Mouse (Mus musculus): ENCODE data around the gene D7Ertd443e. TPM values are rescaled to one million over a fixed set of nuclear protein-coding genes. Genes with fewer than 3 reads are reported as not detected.

D7Ertd443e gene
- polyA plus RNA-seq, 1 experiment from 2014 or later = 0.35 TPM

- Histone ChIP-seq H3K9me3 (no peaks in the 10 kb centered on the region), H3K9ac (peak overlapping the region; percentile 67), H3K4me1 (replicated peaks) (peaks cover 25% of the 10 kb centered on the region), H3K27me3 (peaks cover 7% of the 10 kb centered on the region; the same call in 1 of the 2 replicates), H3K4me2 (peak overlapping the region; percentile 99), H3K4me3 (peak overlapping the region; percentile 75), H3K27ac (replicated peaks) (peak overlapping the region; percentile 76), H3K36me3 (no peaks in the 10 kb centered on the region)
- peak; percentile 13; the same call in 1 of the 2 replicates for ATAC-seq (ENCODE audit: low FRiP score, low read depth)
- WGBS = 0% methylated on average over 13 of the region's 14 CpGs
These were observed 161.1 kb downstream of the D7Ertd443e start for GRCm38 (mm10) chr7:134224421-134224740.

DNA sequence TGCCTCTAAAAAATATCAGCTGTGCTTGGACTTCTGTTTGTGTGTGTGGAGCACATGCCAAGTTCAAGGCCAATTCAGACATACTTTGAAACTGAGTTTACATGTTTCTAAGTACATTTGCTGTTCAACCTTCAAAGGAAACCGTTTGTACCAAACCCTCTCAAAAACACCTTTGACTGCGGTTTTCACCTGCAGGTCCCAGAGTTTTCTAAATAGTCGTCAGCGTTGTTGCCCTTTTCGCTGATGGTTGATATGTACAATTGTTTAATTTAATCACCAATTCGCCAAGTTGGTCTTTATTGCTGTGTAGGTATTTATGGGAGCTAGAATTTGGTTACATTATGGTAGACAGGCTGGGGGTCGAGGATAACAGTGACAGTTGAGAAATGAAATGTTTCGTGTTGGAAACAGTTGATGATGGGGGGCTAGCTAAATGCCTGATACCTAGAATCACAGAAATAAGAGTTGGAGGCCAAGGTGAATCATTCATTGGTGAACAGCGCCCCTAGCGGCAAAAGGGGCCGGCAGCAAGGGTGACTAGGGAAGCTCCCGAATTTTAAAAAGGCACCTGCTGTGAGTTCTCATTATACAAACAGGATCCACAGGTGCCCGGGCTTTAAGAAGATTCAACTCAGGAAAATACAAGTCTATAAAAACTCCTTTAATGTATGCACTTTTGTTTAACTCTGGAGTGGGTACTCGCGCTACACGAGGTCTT is 161.9 kb downstream of the D7Ertd443e start:
- Histone ChIP-seq H3K27me3 (peaks cover 7% of the 10 kb centered on the region; the same call in 1 of the 2 replicates), H3K9me3 (no peaks in the 10 kb centered on the region), H3K27ac (replicated peaks) (no peak overlapping the region; the same call in 1 of the 2 replicates), H3K4me2 (peak overlapping the region; percentile 99), H3K4me3 (peak overlapping the region; percentile 75), H3K9ac (no peak overlapping the region), H3K4me1 (replicated peaks) (peaks cover 25% of the 10 kb centered on the region), H3K36me3 (no peaks in the 10 kb centered on the region)
- WGBS = 30% methylated on average over 16 of the region's 16 CpGs
- ATAC-seq (ENCODE audit: low FRiP score, low read depth) = no peak

Other genes starting within 250 kb of the D7Ertd443e start
- 4.8 TPM in 2 replicates for gene Adam12, start 153.5 kb downstream of the D7Ertd443e start, polyA plus RNA-seq (2015; fragmentation: Nextera tagmentation; extraction: Ambion mirVana)

Data from hindbrain, embryonic 15.5 days (tissue).